Mouse (Mus musculus) adrenal gland, postnatal 25 days (tissue): Measurements from ENCODE around the gene Rftn1. TPM values are rescaled to one million over a fixed set of nuclear protein-coding genes. Genes with fewer than 3 reads are reported as not detected.
A peak's percentile ranks its signal among the peaks of the same experiment; 100 is the strongest.

Source experiments
- DNase-seq: peaks from one replicate; pipeline ENCODE4 v3.0.0; 2021; ENCODE audit warnings: mixed read lengths
- total RNA-seq: library from RNA; stranded (reverse); gene quantifications from 2 replicates; pipeline ENCODE4 v1.2.3, GENCODE M21; 2021

Gene Rftn1
- total RNA-seq, 1 experiment from 2014 or later, result 7.7 TPM

DNA sequence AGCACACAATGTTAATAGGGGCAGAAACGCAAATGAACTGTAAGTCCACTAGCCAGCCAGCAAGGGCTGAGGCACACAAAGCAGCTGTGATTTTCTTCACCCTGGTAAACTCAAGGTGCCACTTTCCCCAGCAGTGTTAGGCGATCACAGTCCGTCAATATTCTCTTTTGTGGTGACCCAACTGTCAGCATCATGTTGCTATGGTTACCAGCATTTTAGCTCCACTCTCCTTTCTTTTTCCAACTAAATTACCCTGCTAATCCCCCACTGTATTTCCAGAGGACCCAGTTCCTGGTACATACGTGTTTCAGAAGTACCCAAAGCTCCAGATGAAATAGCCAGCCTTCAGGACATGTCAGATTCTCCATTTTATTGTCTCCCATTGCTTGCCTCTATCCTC is 169.1 kb downstream of the Rftn1 start:
- DNase-seq, result no peak

DNA sequence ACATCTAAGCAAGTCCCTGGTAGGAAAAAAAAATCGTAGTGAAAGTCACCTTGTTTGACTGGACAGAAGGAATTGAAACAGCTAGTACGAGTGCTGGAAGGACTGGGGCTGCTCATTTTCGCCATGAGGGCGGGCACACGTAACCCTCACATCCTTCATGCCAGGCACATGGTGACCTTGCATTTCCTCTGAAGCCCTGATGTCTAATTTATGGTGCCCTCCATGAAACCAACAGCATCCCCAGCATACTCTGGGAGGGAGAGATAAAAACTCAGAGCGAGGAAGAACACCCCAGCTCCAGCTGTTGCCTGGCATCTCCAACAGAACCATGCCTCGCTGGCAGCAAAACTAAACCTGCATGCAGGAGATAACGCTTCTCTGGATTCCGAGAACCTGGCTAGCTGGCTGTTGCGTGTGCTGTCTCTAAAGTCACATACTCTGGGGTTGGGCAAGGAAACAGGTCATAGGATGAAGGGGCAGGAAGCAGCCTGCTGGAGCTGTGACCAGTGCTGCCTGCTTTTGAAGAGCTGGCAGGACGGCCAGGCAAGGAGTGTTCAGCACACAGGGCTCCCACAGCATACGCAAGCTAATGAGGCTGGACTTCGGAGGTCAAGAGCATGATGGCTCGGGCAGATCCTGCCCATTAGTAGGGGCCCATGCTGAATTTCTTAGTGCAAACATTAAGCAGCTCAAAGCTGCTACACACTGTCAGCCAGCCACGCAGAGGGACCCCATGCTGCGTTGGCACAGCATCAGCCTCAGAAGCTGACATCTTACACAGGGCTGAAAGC is 170.1 kb downstream of the Rftn1 start:
- DNase-seq, result peak; percentile 24

DNA sequence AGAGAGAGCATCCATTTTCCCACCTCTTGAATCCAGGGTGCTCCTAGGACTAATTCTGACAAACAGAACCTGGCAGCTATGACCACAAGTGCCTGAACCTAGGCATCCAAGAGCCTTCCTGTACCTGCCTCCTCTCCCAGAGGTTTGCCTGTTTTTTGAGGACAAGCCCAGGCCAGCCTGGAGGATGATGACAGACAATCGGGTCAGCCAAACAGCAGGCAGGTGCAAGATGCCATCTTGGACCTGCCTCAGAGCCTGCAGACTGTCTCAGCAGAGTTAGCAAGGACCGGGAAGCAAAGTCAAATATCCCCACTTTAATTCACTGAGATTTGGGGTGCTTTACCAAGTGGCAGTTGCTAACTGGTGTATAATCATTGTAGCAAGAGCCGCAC is 170.7 kb downstream of the Rftn1 start:
- no peak for DNase-seq

DNA sequence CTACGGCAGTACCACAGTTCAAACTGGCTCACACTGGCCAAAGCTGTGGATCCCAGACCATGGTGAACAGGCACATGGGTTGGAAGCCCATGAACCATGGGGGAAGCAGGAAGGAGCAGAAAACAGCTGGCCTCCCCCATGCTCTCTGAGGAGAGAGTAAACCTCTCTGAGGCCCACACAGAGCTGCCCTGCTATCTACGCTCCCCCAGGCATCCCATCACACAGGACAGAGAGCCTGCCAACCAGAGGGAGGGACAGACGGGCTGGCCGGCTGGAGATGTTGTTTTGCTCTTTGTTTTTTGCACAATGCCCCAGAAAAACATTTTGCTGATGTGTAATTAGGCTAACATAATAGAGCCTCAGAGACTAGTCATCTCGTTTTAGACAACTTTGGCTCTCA is 171.4 kb downstream of the Rftn1 start:
- no peak for DNase-seq

DNA sequence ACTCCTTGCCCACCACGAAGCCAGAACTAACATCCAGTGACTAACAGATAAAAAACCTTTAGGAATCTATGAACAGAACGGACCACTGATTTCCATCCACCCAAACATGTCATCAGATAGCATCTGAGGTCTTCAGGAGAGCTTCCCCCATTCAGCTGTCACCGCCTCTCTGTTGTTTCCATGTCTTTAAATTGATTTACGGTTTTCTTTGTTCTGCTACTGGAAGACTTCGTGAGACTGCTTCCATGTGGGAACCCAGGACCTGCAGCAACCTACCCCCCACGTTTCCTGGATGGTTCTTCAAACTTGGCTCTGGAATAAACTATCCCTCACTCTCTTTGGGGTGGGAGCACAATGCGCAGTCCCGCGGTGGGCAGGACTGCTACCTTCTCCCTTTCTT is 175.8 kb downstream of the Rftn1 start:
- DNase-seq, result no peak

- no peak for DNase-seq
Measured at GRCm38 (mm10) chr17:50013848-50014247, 176.6 kb downstream of the Rftn1 start.

DNA sequence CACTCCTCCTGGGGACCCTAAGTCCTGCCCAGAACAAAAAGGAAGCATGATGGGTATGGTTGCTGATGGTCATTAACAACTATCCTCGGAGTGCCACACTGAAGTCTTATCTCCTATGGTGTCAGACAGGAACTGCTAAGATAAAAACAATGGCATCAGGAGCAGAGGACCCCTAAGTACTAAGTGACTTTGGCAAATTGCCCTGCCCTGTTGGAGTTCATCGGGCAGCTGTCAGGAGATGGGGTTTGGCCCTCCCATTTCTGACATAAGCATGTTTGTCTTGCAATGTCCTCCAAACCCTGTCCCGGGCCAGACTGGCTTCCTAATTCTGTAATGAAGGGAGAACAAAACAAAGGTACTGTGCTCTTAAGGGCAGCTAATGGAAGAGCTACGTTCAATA is 180.4 kb downstream of the Rftn1 start:
- DNase-seq, result no peak

DNA sequence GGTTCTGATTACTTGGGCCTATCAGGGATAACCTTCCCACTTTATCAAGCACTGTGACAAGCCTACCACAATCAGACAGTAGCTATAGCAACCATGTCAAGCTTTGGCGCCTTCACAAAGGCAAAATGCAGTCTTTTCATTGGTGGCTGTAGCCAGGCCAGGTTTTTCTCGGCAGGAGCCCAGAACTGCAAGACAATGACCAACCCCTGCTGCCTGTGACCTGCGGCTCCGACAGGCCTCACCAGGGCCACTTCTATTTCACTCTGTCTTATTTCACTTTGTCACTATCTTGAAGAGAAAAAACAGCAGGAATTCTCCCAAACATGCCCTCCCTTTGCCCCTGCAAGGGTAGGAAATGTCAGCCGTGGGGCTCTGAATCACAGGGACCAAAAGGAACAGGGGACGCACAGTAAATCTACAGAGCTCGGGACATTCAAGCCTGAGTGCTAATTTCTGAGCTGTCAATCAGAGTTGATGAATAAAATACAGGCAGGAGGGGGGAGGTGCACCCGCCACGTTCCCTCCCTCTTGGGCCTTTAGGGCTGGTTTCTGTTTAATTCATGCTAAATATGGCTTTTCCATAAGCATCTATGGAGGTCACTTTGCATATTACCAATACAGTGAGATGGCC is 183.6 kb downstream of the Rftn1 start:
- no peak for DNase-seq

DNA sequence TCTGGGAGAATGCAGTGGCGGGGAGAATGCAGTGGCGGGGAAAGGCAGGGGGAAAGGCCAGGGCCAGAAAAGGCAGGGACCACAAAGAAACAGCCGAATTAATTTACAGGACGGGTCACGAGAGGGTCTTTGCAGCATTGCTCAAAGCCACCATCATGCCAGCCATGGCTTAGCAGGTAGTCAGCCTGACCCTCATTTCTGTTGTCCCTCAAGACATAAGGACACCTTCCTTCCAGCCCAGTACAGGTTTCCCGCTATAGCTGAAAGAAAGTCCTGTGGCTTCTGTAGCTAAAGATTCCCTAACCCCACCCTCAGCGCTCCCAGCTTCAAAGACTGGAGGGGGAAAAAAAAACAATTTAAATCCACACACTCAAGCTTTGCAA is 184.1 kb downstream of the Rftn1 start:
- DNase-seq, result no peak

GRCm38 (mm10) chr17:50003156-50003555 is 187.3 kb downstream of the Rftn1 start:
- no peak for DNase-seq

DNA sequence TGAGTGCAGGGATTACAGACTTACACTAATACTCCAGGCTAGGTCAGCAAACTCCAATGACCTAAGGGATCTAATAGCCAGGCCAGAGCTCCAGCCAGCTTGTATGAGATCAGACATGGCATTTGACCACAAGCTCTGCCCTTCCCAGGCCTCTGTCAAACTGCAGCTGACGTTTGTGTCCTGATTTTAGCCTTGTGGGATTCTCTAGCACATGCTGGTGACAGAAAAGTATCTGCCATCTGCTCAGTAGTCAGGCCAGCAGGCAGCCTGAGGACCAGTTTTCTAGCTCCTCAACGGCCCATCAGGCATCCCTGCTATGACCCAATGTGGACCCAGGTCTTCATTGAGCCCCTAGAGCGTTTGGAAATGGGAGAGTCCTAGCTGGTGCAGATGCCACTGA is 188.3 kb downstream of the Rftn1 start:
- DNase-seq, result no peak

GRCm38 (mm10) chr17:50001754-50002153 is 188.7 kb downstream of the Rftn1 start:
- no peak for DNase-seq

DNA sequence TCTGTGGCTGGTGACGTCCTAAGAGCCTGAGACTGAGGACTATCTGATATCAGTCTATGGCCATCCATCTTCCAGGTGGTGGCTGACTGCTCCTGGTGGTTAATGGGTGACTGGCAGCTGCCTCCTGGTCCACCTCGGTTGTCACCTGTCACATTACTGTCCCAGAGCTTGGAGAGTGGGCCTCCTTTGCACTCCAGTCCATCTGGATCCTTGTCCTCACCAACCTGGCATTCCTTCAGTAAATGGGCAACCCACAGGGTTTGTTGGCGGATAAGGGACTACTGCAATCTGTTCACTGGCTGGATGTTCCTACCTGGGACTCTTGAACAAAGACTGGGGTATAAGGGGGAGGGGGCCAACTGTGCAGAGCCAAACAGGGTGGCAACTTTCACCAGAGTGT is 189.9 kb downstream of the Rftn1 start:
- DNase-seq, result no peak

- no peak for DNase-seq
Measured at GRCm38 (mm10) chr17:49996626-49997152, 193.8 kb downstream of the Rftn1 start.

DNA sequence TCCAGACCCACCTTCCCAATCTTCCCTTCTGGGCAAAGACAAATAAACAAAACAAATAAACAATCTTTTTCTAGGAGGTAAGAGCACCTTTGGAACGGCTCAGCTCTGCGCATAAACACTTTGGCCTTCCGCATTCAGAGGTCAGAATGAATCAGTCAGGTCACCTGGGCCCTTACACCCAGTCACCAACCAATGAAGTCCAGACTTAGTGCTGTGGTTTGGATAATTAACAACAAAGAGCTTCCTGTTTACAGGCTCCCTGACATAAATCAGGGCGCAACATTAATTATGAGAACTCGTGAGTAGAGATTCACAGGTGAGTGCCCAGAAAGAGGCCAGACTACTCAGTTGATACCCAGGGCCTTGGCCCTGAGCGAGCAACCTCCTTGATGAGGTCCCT is 194.4 kb downstream of the Rftn1 start:
- DNase-seq, result no peak

GRCm38 (mm10) chr17:49995226-49995625 is 195.2 kb downstream of the Rftn1 start:
- no peak for DNase-seq

GRCm38 (mm10) chr17:49993631-49994030 is 196.8 kb downstream of the Rftn1 start:
- no peak for DNase-seq

DNA sequence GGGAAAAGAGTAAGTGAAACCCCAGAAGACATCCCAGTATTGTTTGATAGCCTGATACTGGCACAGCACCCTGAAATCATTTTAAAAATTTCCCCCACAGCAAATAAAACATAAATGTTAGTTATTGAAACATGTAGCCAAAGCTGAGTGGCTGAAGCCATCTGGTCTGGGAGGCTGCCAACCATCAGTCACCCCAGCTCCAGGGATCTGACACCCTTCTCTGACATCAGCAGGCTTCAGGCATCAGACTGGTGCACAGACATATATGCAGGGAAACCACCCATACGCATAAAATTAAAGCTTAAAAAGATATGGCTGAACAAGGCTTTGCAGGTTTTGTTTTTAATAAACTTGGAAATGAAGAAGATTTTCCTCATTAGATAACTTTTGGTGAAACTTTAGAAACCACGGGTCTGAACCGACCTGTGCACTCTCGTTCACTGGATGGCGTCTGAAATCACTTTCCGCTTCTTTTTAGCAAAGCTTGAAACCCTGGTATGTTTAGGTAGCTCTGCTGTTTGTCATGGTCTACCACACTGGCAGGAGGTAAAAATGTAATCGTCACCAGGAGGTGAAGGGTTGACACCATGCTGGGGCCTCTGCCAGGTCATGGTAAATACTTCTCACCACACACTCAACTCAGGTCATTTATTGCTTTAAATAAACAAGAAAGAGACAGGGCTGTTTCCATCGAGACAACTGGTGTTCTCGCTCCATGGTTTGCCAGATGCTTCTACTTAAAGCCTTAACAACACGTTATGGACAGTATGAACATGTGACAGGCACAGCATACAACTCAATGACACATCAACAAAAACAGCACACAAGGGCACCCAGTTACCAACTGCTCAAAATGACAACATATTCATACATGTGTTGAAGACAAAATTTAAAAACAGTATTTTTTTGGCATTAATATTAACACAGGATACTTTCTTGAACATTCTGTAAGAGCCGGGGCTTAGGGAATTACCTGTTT is 197.6 kb downstream of the Rftn1 start:
- DNase-seq, result no peak

DNA sequence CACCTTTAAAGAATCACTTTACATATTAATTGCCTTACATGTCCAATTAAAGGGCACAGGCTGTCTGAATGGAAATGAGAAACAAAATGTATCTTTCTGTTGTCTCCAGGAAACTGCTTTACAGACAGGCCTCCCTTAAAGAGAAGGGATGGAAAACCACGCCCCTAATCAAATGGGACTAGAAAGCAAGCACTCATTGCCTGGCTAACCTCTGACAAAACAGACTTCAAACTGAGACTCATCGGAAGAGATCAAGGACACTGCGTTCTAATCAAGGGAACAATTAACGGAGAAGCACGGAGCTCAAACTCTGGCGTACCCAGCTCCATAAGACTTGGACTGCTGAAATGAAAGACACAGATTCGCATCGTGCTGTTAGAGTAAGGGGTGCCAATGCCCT is 200.9 kb downstream of the Rftn1 start:
- no peak for DNase-seq

DNA sequence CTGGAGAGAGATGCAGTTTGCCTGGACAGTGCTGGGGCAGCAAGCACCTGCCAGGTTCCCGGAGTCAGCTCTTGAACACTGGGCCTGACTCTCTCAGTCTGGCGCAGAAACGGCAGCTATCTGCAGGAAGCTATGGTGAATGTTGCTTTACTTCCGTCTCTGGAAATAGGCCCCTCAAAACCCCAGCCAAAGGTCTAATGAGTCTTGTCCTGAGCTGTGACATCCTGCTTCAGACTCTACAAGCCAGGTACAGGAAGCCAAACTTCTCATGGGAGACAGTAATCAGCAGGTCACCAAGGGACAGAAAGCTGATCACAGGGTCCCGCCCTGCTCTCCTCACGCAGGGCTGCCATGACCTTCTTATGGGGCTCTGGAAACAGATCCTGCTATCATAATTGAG is 203.4 kb downstream of the Rftn1 start:
- DNase-seq, result no peak

GRCm38 (mm10) chr17:49983478-49983877 is 207.0 kb downstream of the Rftn1 start:
- DNase-seq, result no peak

- no peak for DNase-seq
Measured at GRCm38 (mm10) chr17:49982611-49983390, 207.7 kb downstream of the Rftn1 start.
